Mouse (Mus musculus) CD8-positive naive resting alpha-beta T cell, adult 2 months (primary cell): ENCODE results near the gene Pcmt1.
A peak's percentile ranks its signal among the peaks of the same experiment; 100 is the strongest.

ENCODE experiments used
- DNase-seq, 2 experiments: peaks; one replicate each; pipeline ENCODE4 v3.0.0; 2022; ENCODE audit warnings: low read depth in 2 of 2, low spot score in 2 of 2

Gene Pcmt1

DNA sequence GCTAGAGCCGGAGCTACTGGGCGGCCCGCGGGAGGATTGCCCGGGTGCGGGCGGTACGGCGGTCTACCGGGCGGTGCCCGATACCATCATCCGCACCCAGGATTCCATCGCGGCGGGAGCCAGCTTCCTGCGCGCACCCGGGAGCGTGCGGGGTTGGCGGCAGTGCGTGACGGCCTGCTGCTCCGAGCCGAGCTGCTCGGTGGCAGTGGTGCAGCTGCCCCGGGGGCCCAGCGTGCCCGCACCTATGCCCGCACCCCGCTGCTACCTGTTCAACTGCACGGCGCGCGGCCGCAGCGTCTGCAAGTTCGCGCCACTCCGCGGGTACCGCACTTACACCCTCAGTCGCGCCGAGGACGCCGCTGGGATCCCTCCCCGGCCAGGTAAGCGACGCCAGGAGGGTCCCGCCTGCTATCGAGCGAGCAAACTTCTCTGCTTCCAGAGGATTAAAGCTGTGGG lies 90.7 kb downstream of the Pcmt1 start:
- no peak for DNase-seq

DNA sequence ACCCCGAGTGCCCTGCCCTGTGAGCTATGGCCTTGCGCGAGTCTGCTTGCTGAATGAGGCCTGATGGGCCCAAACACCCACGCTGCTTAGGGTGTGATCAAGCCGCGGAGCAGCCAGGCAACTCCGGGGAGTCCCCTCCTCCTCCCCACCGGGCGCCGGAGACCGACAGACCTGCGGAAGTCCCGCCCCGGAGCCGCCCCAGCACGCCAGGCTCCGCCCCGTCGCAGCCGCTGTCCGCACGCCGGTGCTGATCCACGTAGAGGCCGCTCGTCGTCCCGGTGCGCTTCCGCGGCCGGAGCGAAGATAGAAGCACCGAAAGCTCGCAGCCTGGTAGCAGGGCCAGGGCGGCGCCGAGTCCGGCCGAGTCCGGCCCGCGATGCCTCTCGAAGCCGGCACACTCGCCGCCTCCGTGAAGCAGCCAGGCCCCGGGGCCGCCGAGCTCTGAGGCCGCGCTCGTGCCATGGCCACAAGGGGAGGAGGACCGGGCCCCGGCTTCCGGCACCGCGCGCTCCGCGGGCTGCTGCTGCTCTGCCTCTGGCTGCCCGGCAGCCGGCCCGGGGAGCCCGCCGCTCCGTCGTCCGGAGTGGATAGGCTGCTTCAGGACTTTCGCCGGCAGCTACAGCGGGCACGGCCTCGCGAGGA lies 91.2 kb downstream of the Pcmt1 start, which contains the start of gene Lrp11:
Lrp11 (plus strand) TSS at position 209 of the 642 bp plus-strand sequence.
- DNase-seq: peak; percentile 86 to 91

DNA sequence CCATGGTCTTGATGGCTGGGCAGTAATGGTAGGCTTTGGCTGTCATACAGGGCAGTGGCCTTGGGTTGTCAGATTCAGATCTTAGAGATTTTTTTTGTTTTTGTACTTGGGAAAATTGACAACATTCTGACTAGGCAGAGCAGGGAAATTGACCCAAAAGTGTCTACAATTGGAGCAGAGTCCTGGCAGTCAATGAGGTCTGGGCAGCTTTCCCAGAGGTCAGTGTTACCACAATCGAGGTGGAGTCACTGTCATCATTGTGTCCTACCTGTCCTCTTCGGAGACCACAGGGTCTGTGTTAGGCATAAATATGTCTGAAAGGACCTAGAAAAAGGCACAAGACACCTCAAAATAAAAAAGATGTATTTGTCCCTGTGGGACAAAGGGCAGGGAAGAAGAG lies 94.2 kb downstream of the Pcmt1 start:
- no peak for DNase-seq

DNA sequence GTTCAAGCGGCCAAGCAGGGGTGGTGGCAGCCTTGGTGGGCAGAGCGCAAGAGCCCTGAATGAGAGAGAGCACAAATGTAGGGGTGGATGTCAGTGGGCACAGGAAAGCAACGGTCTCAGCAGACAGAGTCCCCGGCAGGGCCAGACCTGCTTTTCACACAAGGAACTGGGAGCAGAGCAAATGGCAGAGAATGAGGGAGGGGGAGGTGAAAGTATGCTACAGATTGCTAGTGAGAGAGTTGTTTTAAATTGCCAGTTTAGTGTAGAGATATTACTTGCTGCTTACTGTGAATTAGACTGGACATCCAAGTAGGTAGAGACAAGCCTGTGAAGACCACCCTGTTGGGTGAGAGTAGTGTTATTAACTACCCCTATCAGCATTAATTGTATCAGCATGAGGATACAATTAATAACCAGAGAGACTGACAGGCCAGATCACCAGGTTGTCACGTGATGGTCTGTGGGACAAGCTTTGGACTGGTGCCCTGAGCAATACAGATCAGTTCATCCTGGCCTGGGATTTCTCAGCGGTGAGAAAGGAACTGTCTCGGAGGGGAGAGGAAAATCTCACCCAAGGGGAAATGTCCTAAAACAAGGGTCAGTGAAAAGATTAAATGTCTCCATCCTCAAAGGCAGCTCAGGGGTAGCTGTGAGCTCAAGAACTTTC lies 97.9 kb downstream of the Pcmt1 start:
- no peak for DNase-seq

DNA sequence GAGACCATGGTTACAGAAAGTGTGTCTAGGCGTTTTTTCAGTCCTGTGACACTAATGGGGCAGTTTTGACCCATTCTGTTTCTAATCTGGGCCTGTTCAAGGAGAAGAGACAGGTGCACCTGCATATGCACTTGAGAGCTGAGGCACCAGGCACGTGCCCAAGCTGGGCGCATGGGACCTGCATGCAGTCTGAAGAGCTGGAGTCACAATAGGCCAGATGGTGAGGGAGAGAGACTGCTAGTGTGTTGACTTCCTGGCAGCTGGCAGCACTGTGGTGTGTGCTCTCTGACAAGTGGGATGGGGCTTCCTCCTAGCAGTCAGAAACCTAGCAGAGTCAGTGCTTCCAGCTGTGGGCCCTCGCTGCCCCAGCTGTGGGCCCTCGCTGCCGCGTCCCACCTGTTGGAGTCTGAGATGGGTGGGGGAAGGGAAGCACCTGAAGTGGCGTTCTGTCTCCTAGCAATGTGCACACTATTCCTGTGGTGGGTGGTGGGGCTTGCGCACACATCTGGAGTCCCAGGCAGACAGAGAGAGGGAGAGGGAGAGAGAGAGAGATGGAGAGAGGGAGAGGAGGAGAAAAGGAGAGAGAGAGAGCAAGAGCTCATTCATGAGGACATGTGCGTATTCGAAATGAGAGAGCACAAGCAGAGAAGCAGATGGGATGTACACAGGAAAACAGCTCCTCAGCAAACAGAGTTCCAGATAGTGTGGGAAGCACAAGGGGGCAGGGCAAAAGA lies 98.6 kb downstream of the Pcmt1 start:
- no peak for DNase-seq

DNA sequence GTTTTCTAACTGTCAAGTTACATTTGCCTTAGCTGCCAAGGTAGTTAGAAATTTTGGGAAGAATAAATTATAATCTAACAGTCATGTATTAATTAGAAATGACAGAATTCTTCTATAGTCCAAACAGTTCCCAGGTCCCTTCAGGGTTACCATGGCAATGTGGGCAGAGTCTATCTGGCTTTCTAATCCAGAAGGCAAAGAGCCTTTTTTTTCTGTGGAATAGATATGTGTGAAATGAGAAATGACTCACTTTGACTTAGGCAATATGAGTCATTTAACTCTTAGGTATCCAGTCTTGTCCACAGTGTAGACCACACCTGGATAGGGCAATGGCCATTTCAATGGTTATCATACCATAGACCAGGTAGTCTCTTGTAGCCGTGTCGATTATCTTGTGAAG lies 99.5 kb downstream of the Pcmt1 start:
- DNase-seq: no peak
